Mouse (Mus musculus): Measurements from ENCODE around the gene Fga. TPM values are rescaled to one million over a fixed set of nuclear protein-coding genes. Genes with fewer than 3 reads are reported as not detected.

The Fga gene
- polyA plus RNA-seq, 1 experiment from 2014 or later: not detected

DNA sequence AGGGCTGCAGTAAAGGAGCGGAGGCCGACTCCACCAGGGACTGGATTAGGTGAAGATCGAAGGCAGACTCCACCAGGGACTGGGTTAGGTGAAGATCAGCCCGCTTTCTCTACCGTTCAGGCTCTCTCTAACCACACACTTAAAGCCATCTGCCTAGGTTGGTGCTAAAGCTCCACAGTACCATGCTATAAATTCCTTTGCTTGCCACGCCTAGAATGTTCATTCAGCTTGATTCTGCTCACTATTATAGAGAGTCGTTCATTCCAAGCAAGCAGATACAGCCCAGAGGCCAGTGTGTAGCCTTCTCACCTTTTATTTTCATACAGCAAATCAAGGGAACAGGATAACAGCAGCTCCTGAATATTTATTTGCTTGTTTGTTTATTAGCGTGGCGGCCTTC lies 25.9 kb upstream of the Fga start:
- Histone ChIP-seq H3K27ac (ENCODE audit: low read length) (no peak overlapping the region), H3K4me1 (ENCODE audit: control insufficient read depth, insufficient read depth, low read length) (peaks cover 9% of the 10 kb centered on the region; the same call in 1 of the 2 replicates), H3K9ac (ENCODE audit: low read depth, low read length) (no peak overlapping the region), H3K4me3 (ENCODE audit: low read depth, low read length) (no peak overlapping the region), H3K36me3 (ENCODE audit: control insufficient read depth, insufficient read depth, low read length) (no peaks in the 10 kb centered on the region), H3K4me2 (ENCODE audit: low read length) (no peak overlapping the region), H3K9me3 (replicated peaks; ENCODE audit: control insufficient read depth, low read length, poor library complexity, severe bottlenecking) (no peaks in the 10 kb centered on the region), H3K27me3 (ENCODE audit: control insufficient read depth, insufficient read depth, low read depth, low read length) (no peaks in the 10 kb centered on the region)
- 82% methylated on average over 9 of the region's 9 CpGs for WGBS
- ATAC-seq: no peak

- H3K4me3 ChIP-seq (ENCODE audit: low read depth, low read length): no peak overlapping the region
- no peak overlapping the region for H3K4me2 ChIP-seq (ENCODE audit: low read length)
- peaks cover 5% of the 10 kb centered on the region; the same call in 1 of the 2 replicates for H3K4me1 ChIP-seq (ENCODE audit: control insufficient read depth, insufficient read depth, low read length)
- H3K9ac ChIP-seq (ENCODE audit: low read depth, low read length): no peak overlapping the region
- no peak for ATAC-seq
- WGBS: 3% methylated on average over 2 of the region's 2 CpGs
- no peaks in the 10 kb centered on the region for H3K27me3 ChIP-seq (ENCODE audit: control insufficient read depth, insufficient read depth, low read depth, low read length)
- H3K36me3 ChIP-seq (ENCODE audit: control insufficient read depth, insufficient read depth, low read length): no peaks in the 10 kb centered on the region
- no peak overlapping the region for H3K27ac ChIP-seq (ENCODE audit: low read length)
- no peaks in the 10 kb centered on the region for H3K9me3 ChIP-seq (replicated peaks; ENCODE audit: control insufficient read depth, low read length, poor library complexity, severe bottlenecking)
Observed at GRCm38 (mm10) chr3:83002191-83002590, 23.7 kb upstream of the Fga start.

DNA sequence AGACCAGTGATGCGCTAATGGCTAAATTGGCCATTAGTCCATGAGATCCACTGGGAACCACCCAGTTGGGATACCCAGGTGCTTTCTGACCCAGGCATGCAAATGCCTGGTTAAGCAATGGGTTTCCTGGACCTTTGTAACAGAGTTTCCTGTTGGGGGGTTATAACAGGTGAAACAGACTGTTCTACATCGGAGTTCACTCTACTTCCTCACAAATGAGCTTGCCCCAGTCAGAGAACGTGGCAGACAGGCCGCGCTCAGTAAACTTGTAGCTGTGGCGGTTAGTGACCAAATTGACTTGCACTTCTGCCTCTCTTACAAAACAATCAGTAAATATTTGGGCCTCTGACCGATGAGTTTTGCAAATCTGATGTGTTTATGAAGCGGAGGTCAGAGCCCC lies 22.8 kb upstream of the Fga start:
- H3K4me3 ChIP-seq (ENCODE audit: low read depth, low read length): no peak overlapping the region
- H3K27ac ChIP-seq (ENCODE audit: low read length): no peak overlapping the region
- H3K27me3 ChIP-seq (ENCODE audit: control insufficient read depth, insufficient read depth, low read depth, low read length): no peaks in the 10 kb centered on the region
- H3K4me2 ChIP-seq (ENCODE audit: low read length): no peak overlapping the region
- no peak for ATAC-seq
- 93% methylated on average over 8 of the region's 8 CpGs for WGBS
- no peaks in the 10 kb centered on the region for H3K36me3 ChIP-seq (ENCODE audit: control insufficient read depth, insufficient read depth, low read length)
- no peaks in the 10 kb centered on the region for H3K9me3 ChIP-seq (replicated peaks; ENCODE audit: control insufficient read depth, low read length, poor library complexity, severe bottlenecking)
- no peak overlapping the region for H3K9ac ChIP-seq (ENCODE audit: low read depth, low read length)
- H3K4me1 ChIP-seq (ENCODE audit: control insufficient read depth, insufficient read depth, low read length): peaks cover 5% of the 10 kb centered on the region; the same call in 1 of the 2 replicates

DNA sequence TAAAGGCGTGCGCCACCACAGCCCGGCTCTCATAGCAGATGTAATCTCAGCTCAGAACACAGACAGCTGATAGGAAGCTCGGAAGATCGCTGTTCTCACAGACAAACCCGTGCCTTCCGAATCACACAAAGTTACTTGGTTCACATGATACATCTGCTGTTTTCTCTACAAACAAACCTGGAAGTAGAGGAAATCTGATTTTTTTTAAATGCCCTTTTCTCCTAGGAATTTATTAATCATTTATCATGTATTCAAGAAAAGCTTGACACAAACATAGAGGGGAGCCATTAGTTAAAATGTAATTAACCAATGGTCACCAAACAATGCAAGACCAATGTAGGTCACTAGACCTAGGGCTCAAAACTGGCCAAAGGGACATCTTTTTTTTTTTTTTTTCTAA lies 21.1 kb upstream of the Fga start:
- H3K27me3 ChIP-seq (ENCODE audit: control insufficient read depth, insufficient read depth, low read depth, low read length): no peaks in the 10 kb centered on the region
- no peak overlapping the region for H3K9ac ChIP-seq (ENCODE audit: low read depth, low read length)
- H3K4me3 ChIP-seq (ENCODE audit: low read depth, low read length): no peak overlapping the region
- no peak for ATAC-seq
- no peak overlapping the region for H3K4me2 ChIP-seq (ENCODE audit: low read length)
- WGBS: 94% methylated on average over 7 of the region's 7 CpGs
- H3K27ac ChIP-seq (ENCODE audit: low read length): no peak overlapping the region
- no peaks in the 10 kb centered on the region for H3K4me1 ChIP-seq (ENCODE audit: control insufficient read depth, insufficient read depth, low read length)
- no peaks in the 10 kb centered on the region for H3K9me3 ChIP-seq (replicated peaks; ENCODE audit: control insufficient read depth, low read length, poor library complexity, severe bottlenecking)
- no peaks in the 10 kb centered on the region for H3K36me3 ChIP-seq (ENCODE audit: control insufficient read depth, insufficient read depth, low read length)

- Histone ChIP-seq H3K4me1 (ENCODE audit: control insufficient read depth, insufficient read depth, low read length) (no peaks in the 10 kb centered on the region), H3K27ac (ENCODE audit: low read length) (no peak within 1 kb of the TSS), H3K9ac (ENCODE audit: low read depth, low read length) (no peak within 1 kb of the TSS), H3K27me3 (ENCODE audit: control insufficient read depth, insufficient read depth, low read depth, low read length) (no peaks in the 10 kb centered on the region), H3K4me3 (ENCODE audit: low read depth, low read length) (no peak within 1 kb of the TSS), H3K9me3 (replicated peaks; ENCODE audit: control insufficient read depth, low read length, poor library complexity, severe bottlenecking) (no peaks in the 10 kb centered on the region), H3K36me3 (ENCODE audit: control insufficient read depth, insufficient read depth, low read length) (no peaks in the 10 kb centered on the region), H3K4me2 (ENCODE audit: low read length) (no peak within 1 kb of the TSS)
- no peak for ATAC-seq
- WGBS: 56% methylated on average over 7 of the region's 7 CpGs
Observed at GRCm38 (mm10) chr3:83007557-83007956, 18.3 kb upstream of the Fga start, which contains the start of gene Fgg. Gene Fgg, plus strand, starts transcription at chr3:83007724.

DNA sequence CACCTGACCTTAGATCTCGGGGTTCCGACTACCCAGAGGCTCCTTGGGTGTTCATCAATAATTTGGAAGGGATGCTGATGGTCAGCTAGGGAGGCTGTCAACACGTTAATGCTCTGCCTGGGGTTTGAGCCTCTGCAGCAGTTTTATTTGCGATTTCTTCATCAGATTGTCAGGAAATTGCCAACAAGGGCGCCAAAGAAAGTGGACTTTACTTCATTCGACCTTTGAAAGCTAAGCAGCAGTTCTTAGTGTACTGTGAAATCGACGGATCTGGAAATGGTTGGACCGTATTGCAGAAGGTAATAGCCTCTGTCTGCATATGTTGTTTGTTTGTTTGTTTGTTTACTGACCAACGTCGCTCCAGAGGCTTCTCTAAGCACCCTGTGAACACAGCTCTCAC lies 15.6 kb upstream of the Fga start:
- ATAC-seq: no peak
- no peak overlapping the region for H3K4me3 ChIP-seq (ENCODE audit: low read depth, low read length)
- no peak overlapping the region for H3K27ac ChIP-seq (ENCODE audit: low read length)
- no peaks in the 10 kb centered on the region for H3K9me3 ChIP-seq (replicated peaks; ENCODE audit: control insufficient read depth, low read length, poor library complexity, severe bottlenecking)
- H3K36me3 ChIP-seq (ENCODE audit: control insufficient read depth, insufficient read depth, low read length): no peaks in the 10 kb centered on the region
- H3K4me2 ChIP-seq (ENCODE audit: low read length): no peak overlapping the region
- H3K4me1 ChIP-seq (ENCODE audit: control insufficient read depth, insufficient read depth, low read length): no peaks in the 10 kb centered on the region
- 80% methylated on average over 11 of the region's 11 CpGs for WGBS
- H3K9ac ChIP-seq (ENCODE audit: low read depth, low read length): no peak overlapping the region
- H3K27me3 ChIP-seq (ENCODE audit: control insufficient read depth, insufficient read depth, low read depth, low read length): no peaks in the 10 kb centered on the region

DNA sequence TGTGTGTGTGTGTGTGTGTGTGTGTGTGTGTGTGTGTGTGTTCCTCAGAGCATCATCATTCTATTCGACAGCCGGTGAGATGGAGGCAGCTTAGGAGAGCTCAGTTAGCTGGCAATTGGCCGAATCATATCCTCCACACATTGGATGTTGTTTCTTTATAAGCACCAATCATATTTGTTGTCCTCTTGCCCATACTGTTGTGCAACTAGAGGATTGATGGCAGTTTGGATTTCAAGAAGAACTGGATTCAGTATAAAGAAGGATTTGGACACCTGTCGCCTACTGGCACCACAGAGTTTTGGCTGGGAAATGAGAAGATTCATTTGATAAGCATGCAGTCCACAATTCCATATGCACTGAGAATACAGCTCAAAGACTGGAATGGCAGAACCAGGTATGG lies 14.7 kb upstream of the Fga start:
- H3K27ac ChIP-seq (ENCODE audit: low read length): no peak overlapping the region
- no peaks in the 10 kb centered on the region for H3K9me3 ChIP-seq (replicated peaks; ENCODE audit: control insufficient read depth, low read length, poor library complexity, severe bottlenecking)
- no peak for ATAC-seq
- H3K4me2 ChIP-seq (ENCODE audit: low read length): no peak overlapping the region
- no peak overlapping the region for H3K9ac ChIP-seq (ENCODE audit: low read depth, low read length)
- 96% methylated on average over 4 of the region's 4 CpGs for WGBS
- no peaks in the 10 kb centered on the region for H3K36me3 ChIP-seq (ENCODE audit: control insufficient read depth, insufficient read depth, low read length)
- H3K4me1 ChIP-seq (ENCODE audit: control insufficient read depth, insufficient read depth, low read length): no peaks in the 10 kb centered on the region
- H3K27me3 ChIP-seq (ENCODE audit: control insufficient read depth, insufficient read depth, low read depth, low read length): no peaks in the 10 kb centered on the region
- no peak overlapping the region for H3K4me3 ChIP-seq (ENCODE audit: low read depth, low read length)

DNA sequence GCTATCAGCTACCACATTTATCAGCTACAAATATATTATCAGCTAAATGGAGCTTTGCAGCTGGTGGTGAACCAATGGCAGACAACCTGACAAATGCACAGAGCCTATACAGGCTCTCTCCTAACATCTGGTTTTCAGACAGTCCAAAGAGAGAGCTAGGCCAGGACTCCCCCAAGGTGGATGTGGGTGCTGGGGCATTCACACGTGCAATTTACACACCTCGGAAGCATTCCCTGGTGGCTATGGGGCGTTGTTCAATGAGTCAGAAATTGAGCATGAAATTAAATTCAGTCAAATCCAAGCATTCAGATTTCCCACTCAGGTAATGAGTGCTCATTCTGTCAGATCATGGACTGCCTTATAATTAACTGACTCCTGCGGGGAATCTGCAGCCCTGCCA lies 14.3 kb upstream of the Fga start:
- 59% methylated on average over 4 of the region's 4 CpGs for WGBS
- no peak overlapping the region for H3K4me2 ChIP-seq (ENCODE audit: low read length)
- H3K27me3 ChIP-seq (ENCODE audit: control insufficient read depth, insufficient read depth, low read depth, low read length): no peaks in the 10 kb centered on the region
- no peaks in the 10 kb centered on the region for H3K4me1 ChIP-seq (ENCODE audit: control insufficient read depth, insufficient read depth, low read length)
- no peak for ATAC-seq
- no peak overlapping the region for H3K27ac ChIP-seq (ENCODE audit: low read length)
- no peak overlapping the region for H3K9ac ChIP-seq (ENCODE audit: low read depth, low read length)
- no peaks in the 10 kb centered on the region for H3K9me3 ChIP-seq (replicated peaks; ENCODE audit: control insufficient read depth, low read length, poor library complexity, severe bottlenecking)
- no peaks in the 10 kb centered on the region for H3K36me3 ChIP-seq (ENCODE audit: control insufficient read depth, insufficient read depth, low read length)
- no peak overlapping the region for H3K4me3 ChIP-seq (ENCODE audit: low read depth, low read length)

DNA sequence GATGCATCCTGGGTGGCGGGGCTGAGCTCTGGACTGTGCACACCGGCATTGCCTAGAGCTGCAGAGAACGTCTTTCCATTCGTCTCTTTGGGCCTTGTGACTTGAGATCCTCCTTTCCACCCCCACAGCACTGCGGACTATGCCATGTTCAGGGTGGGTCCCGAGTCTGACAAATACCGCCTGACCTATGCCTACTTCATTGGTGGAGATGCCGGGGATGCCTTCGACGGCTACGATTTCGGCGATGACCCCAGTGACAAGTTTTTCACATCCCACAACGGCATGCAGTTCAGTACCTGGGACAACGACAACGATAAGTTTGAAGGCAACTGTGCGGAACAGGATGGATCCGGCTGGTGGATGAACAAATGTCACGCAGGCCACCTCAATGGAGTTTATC lies 13.2 kb upstream of the Fga start:
- no peak overlapping the region for H3K9ac ChIP-seq (ENCODE audit: low read depth, low read length)
- H3K27me3 ChIP-seq (ENCODE audit: control insufficient read depth, insufficient read depth, low read depth, low read length): no peaks in the 10 kb centered on the region
- H3K27ac ChIP-seq (ENCODE audit: low read length): no peak overlapping the region
- no peak overlapping the region for H3K4me2 ChIP-seq (ENCODE audit: low read length)
- no peaks in the 10 kb centered on the region for H3K36me3 ChIP-seq (ENCODE audit: control insufficient read depth, insufficient read depth, low read length)
- no peaks in the 10 kb centered on the region for H3K4me1 ChIP-seq (ENCODE audit: control insufficient read depth, insufficient read depth, low read length)
- 95% methylated on average over 19 of the region's 19 CpGs for WGBS
- no peak overlapping the region for H3K4me3 ChIP-seq (ENCODE audit: low read depth, low read length)
- H3K9me3 ChIP-seq (replicated peaks; ENCODE audit: control insufficient read depth, low read length, poor library complexity, severe bottlenecking): no peaks in the 10 kb centered on the region
- no peak for ATAC-seq

DNA sequence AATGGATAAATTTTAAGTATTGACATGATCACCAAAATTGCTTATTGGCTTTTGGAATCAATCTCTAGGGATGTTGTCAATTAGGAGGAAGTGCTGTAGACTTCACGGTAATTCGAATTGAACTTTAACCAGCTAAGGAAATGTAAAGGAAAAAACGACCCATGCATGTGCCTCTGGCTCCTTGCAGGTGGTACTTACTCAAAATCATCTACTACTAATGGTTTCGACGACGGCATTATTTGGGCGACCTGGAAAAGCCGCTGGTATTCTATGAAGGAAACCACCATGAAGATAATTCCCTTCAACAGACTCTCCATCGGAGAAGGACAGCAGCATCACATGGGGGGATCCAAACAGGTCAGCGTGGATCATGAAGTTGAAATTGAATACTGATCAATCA lies 11.9 kb upstream of the Fga start:
- ATAC-seq: no peak
- Histone ChIP-seq H3K36me3 (ENCODE audit: control insufficient read depth, insufficient read depth, low read length) (no peaks in the 10 kb centered on the region), H3K4me1 (ENCODE audit: control insufficient read depth, insufficient read depth, low read length) (no peaks in the 10 kb centered on the region), H3K4me3 (ENCODE audit: low read depth, low read length) (no peak overlapping the region), H3K27me3 (ENCODE audit: control insufficient read depth, insufficient read depth, low read depth, low read length) (no peaks in the 10 kb centered on the region), H3K9ac (ENCODE audit: low read depth, low read length) (no peak overlapping the region), H3K4me2 (ENCODE audit: low read length) (no peak overlapping the region), H3K27ac (ENCODE audit: low read length) (no peak overlapping the region), H3K9me3 (replicated peaks; ENCODE audit: control insufficient read depth, low read length, poor library complexity, severe bottlenecking) (no peaks in the 10 kb centered on the region)
- 91% methylated on average over 10 of the region's 10 CpGs for WGBS

Measured in midbrain, embryonic 16.5 days (tissue).